Mouse (Mus musculus) thymus, postnatal 10 days (tissue): Measurements from ENCODE around the gene Cdc7.

Source experiments
- DNase-seq, 2 experiments: peaks; one replicate each; pipeline ENCODE4 v3.0.0; 2021; ENCODE audit warnings: low spot score in 2 of 2

Gene Cdc7

GRCm38 (mm10) chr5:107022064-107022428 is 57.9 kb downstream of the Cdc7 start:
- no peak for DNase-seq

- DNase-seq = no peak
These were observed 59.8 kb downstream of the Cdc7 start for GRCm38 (mm10) chr5:107023951-107024350.

GRCm38 (mm10) chr5:107025371-107025770 is 61.2 kb downstream of the Cdc7 start:
- no peak for DNase-seq

- DNase-seq = no peak
These were observed 61.7 kb downstream of the Cdc7 start for GRCm38 (mm10) chr5:107025809-107026208.

DNA sequence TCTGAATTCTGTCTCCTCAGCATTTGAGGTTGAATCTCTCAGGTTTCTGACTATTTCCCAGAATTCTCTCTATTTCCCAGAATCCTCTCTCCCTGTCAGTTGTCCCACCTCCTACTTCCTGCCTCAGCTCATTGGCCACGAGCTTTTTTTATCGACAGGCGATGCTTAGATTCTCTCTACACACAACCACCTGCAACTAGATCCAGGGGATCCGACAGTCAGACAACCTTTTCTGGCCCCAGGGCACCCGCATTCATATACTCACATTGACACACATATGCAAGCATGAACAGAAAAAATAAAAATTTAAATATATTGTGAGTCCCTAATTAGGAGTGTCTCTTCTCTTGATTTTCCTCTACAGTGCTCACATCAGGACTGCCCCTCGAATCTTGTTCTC is 63.5 kb downstream of the Cdc7 start:
- no peak for DNase-seq

GRCm38 (mm10) chr5:107028557-107028956 is 64.4 kb downstream of the Cdc7 start:
- DNase-seq = no peak

DNA sequence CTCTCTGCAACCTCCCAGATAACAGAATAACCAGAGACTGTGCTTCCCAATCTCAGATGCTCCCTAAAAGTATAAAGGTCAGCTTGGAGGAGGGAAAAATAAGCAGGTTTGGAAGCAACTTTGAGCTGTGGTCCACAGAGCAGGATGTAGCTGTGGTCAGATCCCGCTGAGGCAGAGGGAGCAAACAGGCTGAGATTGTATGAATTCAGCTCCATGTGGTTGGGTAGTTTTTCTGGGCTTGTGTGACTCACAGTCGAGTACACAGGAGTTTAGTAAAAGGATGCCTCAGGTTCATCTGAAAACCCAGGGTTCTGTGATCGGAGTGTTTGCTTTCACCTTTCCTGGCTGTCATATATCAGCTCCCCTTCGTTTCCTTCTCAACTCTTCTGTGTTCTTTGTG is 65.7 kb downstream of the Cdc7 start:
- no peak for DNase-seq

DNA sequence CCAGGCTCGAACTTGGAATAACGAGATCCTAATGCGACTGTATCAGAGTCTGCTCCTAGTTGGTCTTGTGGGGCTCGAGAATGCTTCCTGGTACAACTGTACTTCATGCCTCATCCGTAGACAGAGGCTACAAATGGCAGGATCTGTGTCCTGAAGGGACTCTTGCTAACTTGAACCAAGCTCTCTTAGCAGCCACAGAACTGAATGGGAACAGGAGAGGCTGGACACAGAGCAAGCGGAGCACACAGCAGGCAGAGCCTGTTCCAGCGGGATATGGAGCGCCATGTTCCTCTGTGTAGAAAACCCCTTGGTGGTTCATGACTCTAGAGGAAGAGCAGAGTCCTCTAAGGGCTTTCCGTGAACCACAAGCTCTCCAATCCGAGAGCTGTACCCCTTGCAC is 66.7 kb downstream of the Cdc7 start:
- DNase-seq = no peak
